12 mouse cellular contexts compared by ENCODE assay signal in the genomic region with DNA sequence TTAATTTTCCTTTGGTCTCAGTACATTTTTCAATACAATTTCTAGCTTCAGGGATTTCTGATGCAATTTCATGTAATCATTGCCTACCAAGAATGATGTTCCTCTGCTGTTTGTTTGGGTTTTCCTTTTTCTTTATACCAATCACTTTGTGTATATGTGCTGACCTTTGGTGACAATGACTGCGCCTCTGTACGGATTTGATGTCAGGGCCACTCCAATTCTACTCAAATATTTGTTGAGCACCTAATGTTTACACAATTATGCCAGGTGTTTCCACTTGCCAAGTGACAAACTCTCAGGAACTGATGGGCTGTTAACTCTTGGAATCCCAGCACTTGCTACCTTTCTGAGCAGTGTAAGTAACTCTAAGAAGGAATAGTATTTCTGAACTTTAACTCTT.
"Had no signal": no experiment of that assay in that cellular context is flagged by ENCODE, and none has a peak within 500 bp of the region (broad histone marks: within the 10 kb centered on the region; RNA-seq: fewer than 3 reads in every experiment).

No protein-coding gene starts in this region.

- H3K9me3 ChIP-seq: hindbrain, embryonic 15.5 days; limb, embryonic 12.5 days; liver, embryonic 13.5 days; lung, embryonic 15.5 days; midbrain, embryonic 12.5 days had no signal

- ATAC-seq: midbrain, embryonic 16.5 days had no signal

- H3K27me3 ChIP-seq: hindbrain, embryonic 15.5 days; limb, embryonic 12.5 days; liver, embryonic 13.5 days; lung, embryonic 15.5 days; midbrain, embryonic 12.5 days had no signal

- H3K4me1 ChIP-seq: limb, embryonic 12.5 days; liver, embryonic 13.5 days had no signal

- DNase-seq: kidney, adult 8-10 months; kidney, postnatal 25 days; layer of hippocampus, adult 9-11 months; layer of hippocampus, postnatal 36 days; liver, embryonic 13.5 days; right cerebral cortex, adult 18-20 months; thymus, postnatal 36 days had no signal

- H3K4me3 ChIP-seq: hindbrain, embryonic 15.5 days; limb, embryonic 12.5 days; liver, embryonic 13.5 days; lung, embryonic 15.5 days; midbrain, embryonic 12.5 days had no signal

- H3K27ac ChIP-seq: hindbrain, embryonic 15.5 days; limb, embryonic 12.5 days; liver, embryonic 13.5 days; lung, embryonic 15.5 days; midbrain, embryonic 12.5 days had no signal

- H3K4me2 ChIP-seq: hindbrain, embryonic 15.5 days; limb, embryonic 12.5 days; liver, embryonic 13.5 days; lung, embryonic 15.5 days; midbrain, embryonic 12.5 days had no signal

- H3K9ac ChIP-seq: hindbrain, embryonic 15.5 days; limb, embryonic 12.5 days; liver, embryonic 13.5 days; lung, embryonic 15.5 days; midbrain, embryonic 12.5 days had no signal
